Mouse (Mus musculus) CH12.LX (cell line): ENCODE measurements at regions not wholly inside any gene's neighbourhood (a gene's known extent, or its start where the extent isn't known, plus 50 kb on each side); places are given as distances from the start of the nearest gene placed in this dataset.

Source experiments
- DNase-seq: peaks from one replicate; pipeline ENCODE4 v3.0.0-alpha.2; 2013; ENCODE audit errors: extremely low read depth
- H3K27ac ChIP-seq: 2 replicates; pipeline ENCODE4 v1.5.1; 2012; ENCODE audit warnings: low read depth, mild to moderate bottlenecking, control low read depth, moderate library complexity; ENCODE audit not compliant: insufficient read depth
- H3K27me3 ChIP-seq: replicated peaks from 2 replicates; pipeline ENCODE3; 2012; ENCODE audit warnings: inconsistent platforms
- H3K36me3 ChIP-seq, 2 experiments: replicated peaks in 1 of 2; 2 replicates each; pipeline versions ENCODE3 to v1.6.1; 2012; ENCODE audit warnings: inconsistent platforms in 1 of 2, low read length in 1 of 2, mild to moderate bottlenecking in 1 of 2, mixed read lengths in 1 of 2, moderate library complexity in 1 of 2; ENCODE audit not compliant: control insufficient read depth in 1 of 2, insufficient read depth in 1 of 2
- H3K4me1 ChIP-seq, 2 experiments: 2 replicates each; pipeline ENCODE4 v1.6.1; 2012; ENCODE audit warnings: inconsistent platforms in 1 of 2, moderate library complexity in 1 of 2; ENCODE audit not compliant: insufficient read depth in 2 of 2, control insufficient read depth in 1 of 2
- H3K4me2 ChIP-seq: 2 replicates; pipeline ENCODE4 v1.6.1; 2012; ENCODE audit warnings: low read depth, mild to moderate bottlenecking, control low read depth; ENCODE audit not compliant: poor library complexity, insufficient read depth, severe bottlenecking
- H3K4me3 ChIP-seq, 3 experiments: fragments of 150-350 bp in 1 of 3; sonication (generic) in 1 of 3; replicated peaks in 1 of 3; 2 replicates each; pipeline versions ENCODE3 to v1.5.1; 2011 to 2012; ENCODE audit warnings: low read depth in 2 of 3, low read length in 2 of 3, mild to moderate bottlenecking in 2 of 3, moderate library complexity in 2 of 3, control low read depth in 1 of 3, improper control_type of control experiment in 1 of 3, inconsistent platforms in 1 of 3, mixed read lengths in 1 of 3; ENCODE audit not compliant: poor library complexity in 1 of 3
- H3K79me2 ChIP-seq: replicated peaks from 2 replicates; pipeline ENCODE4 v1.6.1; 2012; ENCODE audit warnings: mild to moderate bottlenecking, moderate library complexity; ENCODE audit not compliant: control insufficient read depth, poor library complexity, insufficient read depth, severe bottlenecking; ENCODE audit errors: extremely low read depth
- H3K9ac ChIP-seq: 2 replicates; pipeline ENCODE4 v1.6.1; 2012; ENCODE audit warnings: low read depth, mild to moderate bottlenecking, control low read depth, moderate library complexity; ENCODE audit not compliant: insufficient read depth
- H3K9me3 ChIP-seq: replicated peaks from 2 replicates; pipeline ENCODE3; 2012; ENCODE audit warnings: low read length, inconsistent platforms, mixed read lengths
- CHD1 ChIP-seq: IDR thresholded peaks from 2 replicates; pipeline ENCODE4 v1.6.1; 2012; ENCODE audit warnings: low read depth, low read length, improper control_type of control experiment, inconsistent platforms
- E2F4 ChIP-seq: IDR thresholded peaks from 2 replicates; pipeline ENCODE4 v1.6.1; 2011; ENCODE audit warnings: low read depth, low read length, improper control_type of control experiment; ENCODE audit not compliant: insufficient replicate concordance
- ELF1 ChIP-seq: IDR thresholded peaks from 2 replicates; pipeline ENCODE4 v1.6.1; 2014; ENCODE audit warnings: low read depth, mild to moderate bottlenecking, inconsistent platforms, low read length, improper control_type of control experiment
- GABPA ChIP-seq: IDR thresholded peaks from 2 replicates; pipeline ENCODE4 v1.6.1; 2012; ENCODE audit warnings: low read depth, low read length, improper control_type of control experiment, inconsistent platforms; ENCODE audit not compliant: insufficient replicate concordance
- IRF4 ChIP-seq: IDR thresholded peaks from 2 replicates; pipeline ENCODE4 v1.6.1; 2014; ENCODE audit warnings: low read depth, mild to moderate bottlenecking, inconsistent platforms, low read length, improper control_type of control experiment
- MAFK ChIP-seq: IDR thresholded peaks from 2 replicates; pipeline ENCODE4 v1.6.1; 2011; ENCODE audit warnings: low read length, improper control_type of control experiment; ENCODE audit not compliant: insufficient replicate concordance
- MEF2A ChIP-seq: IDR thresholded peaks from 2 replicates; pipeline ENCODE4 v1.6.1; 2014; ENCODE audit warnings: low read depth, mild to moderate bottlenecking, inconsistent platforms, low read length, improper control_type of control experiment, borderline replicate concordance
- PAX5 ChIP-seq: IDR thresholded peaks from 2 replicates; pipeline ENCODE4 v1.6.1; 2012; ENCODE audit warnings: low read length, inconsistent platforms, mixed read lengths
- POLR2AphosphoS2 ChIP-seq: IDR thresholded peaks from 2 replicates; pipeline ENCODE4 v1.6.1; 2011; ENCODE audit warnings: low read depth, low read length, improper control_type of control experiment
- RAD21 ChIP-seq: IDR thresholded peaks from 2 replicates; pipeline ENCODE4 v1.6.1; 2011; ENCODE audit warnings: low read depth, mild to moderate bottlenecking, low read length, improper control_type of control experiment, moderate library complexity
- SIN3A ChIP-seq: IDR thresholded peaks from 2 replicates; pipeline ENCODE4 v1.6.1; 2012; ENCODE audit warnings: low read length, improper control_type of control experiment, inconsistent platforms
- SMC3 ChIP-seq: IDR thresholded peaks from 2 replicates; pipeline ENCODE4 v1.6.1; 2011; ENCODE audit warnings: low read depth, low read length, improper control_type of control experiment
- TBP ChIP-seq: conservative IDR thresholded peaks from 2 replicates; pipeline ENCODE4 v1.6.1; 2011; ENCODE audit warnings: low read depth, low read length, improper control_type of control experiment
- TCF12 ChIP-seq: IDR thresholded peaks from 2 replicates; pipeline ENCODE4 v1.6.1; 2014; ENCODE audit warnings: low read depth, mild to moderate bottlenecking, inconsistent platforms, low read length, improper control_type of control experiment
- ZC3H11A ChIP-seq: IDR thresholded peaks from 2 replicates; pipeline ENCODE4 v1.6.1; 2012; ENCODE audit warnings: low read depth, mild to moderate bottlenecking, inconsistent platforms, low read length, improper control_type of control experiment
- ZNF384 ChIP-seq: IDR thresholded peaks from 2 replicates; pipeline ENCODE4 v1.6.1; 2012; ENCODE audit warnings: low read depth, low read length, improper control_type of control experiment, inconsistent platforms
- dilution Hi-C: fragments of 300-500 bp; cut with MboI; formaldehyde crosslinking; loops from 2 replicates; pipeline ENCODE4 v1.14.3; 2020; ENCODE audit warnings: low sequenced_read_pairs; ENCODE audit not compliant: extremely low pct_unique_long_range_greater_than_20kb, extremely low pct_ligation_motif_present
- in situ Hi-C: fragments of 300-500 bp; cut with MboI; formaldehyde crosslinking; loops from 3 replicates; pipeline ENCODE4 v1.14.3; 2019; ENCODE audit warnings: low sequenced_read_pairs, low pct_ligation_motif_present, low pct_unique_long_range_greater_than_20kb, mixed read lengths

DNA sequence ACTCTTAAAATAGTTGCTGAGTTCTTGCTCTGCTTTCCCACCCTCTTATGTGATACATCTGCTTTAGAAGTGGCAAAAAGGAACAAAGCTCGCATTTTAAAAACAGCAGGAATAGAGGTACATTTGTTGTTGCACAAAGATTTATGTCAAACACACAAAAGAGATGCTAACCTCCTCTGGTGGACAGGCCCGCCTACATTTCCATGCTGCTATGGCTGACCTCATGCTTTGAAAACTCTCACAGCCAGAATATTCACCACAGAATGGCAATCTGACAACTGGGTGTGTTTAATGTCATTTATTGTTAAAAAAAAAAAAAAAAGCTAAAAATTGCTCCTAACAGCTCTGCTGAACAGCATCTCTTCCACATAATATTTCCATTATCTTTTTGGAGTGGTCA lies 451.6 kb downstream of the Cdh9 start:
- dilution Hi-C loops = no loop called here
- Histone ChIP-seq H3K4me1 (no peaks in the 10 kb centered on the region), H3K9me3 (peaks cover 32% of the 10 kb centered on the region), H3K27ac (no peak overlapping the region), H3K27me3 (no peaks in the 10 kb centered on the region), H3K4me2 (no peak overlapping the region), H3K4me3 (no peak overlapping the region), H3K9ac (no peak overlapping the region), H3K79me2 (no peaks in the 10 kb centered on the region), H3K36me3 (no peaks in the 10 kb centered on the region)
- no peak for DNase-seq
- no peak for TF ChIP-seq ZC3H11A
- TF ChIP-seq GABPA = no peak
- in situ Hi-C loops = no loop called here

DNA sequence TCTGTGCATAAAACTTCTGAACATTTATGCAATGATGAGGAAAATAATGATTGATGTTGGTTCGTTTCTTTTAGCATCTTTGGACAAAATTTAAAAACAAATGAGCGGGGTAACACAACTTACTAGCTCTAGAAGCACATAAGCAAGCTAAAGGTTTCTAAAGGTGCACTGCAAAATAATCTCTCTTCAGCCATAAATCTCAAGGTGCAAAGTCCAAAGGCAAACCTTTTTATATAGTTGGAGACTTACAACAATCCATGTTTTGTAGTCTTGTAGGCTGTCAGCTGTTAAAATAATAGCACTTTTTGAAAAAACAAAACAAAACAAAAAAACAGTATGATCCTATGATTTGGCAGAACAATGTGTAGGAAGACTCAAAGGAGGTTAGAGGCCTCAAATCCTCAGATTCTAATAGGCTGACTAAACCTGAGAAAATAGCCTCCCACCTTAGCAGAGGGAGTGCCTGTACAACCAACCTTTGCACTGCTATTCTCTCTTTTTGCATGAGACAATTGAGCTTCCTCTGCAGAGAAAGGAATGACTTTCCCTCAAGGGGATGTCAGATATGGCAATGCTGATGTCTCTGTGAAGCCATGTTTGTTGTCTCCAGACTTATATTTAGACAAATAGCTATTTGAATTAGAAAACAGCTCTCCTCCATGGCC lies 452.9 kb downstream of the Cdh9 start:
- no peak overlapping the region for H3K4me3 ChIP-seq
- H3K36me3 ChIP-seq = no peaks in the 10 kb centered on the region
- no peaks in the 10 kb centered on the region for H3K4me1 ChIP-seq
- no peak overlapping the region for H3K27ac ChIP-seq
- dilution Hi-C loops = no loop called here
- H3K9me3 ChIP-seq = peaks cover 20% of the 10 kb centered on the region
- no peak for DNase-seq
- H3K79me2 ChIP-seq = no peaks in the 10 kb centered on the region
- no peak for TF ChIP-seq TCF12
- TF ChIP-seq ZNF384 = no peak
- no peak for TF ChIP-seq RAD21
- no peak for TF ChIP-seq MEF2A
- no peak for TF ChIP-seq CHD1
- no peak for TF ChIP-seq SMC3
- TF ChIP-seq POLR2AphosphoS2 = no peak
- no peak for TF ChIP-seq MAFK
- no peak for TF ChIP-seq IRF4
- TF ChIP-seq TBP = no peak
- no peak for TF ChIP-seq PAX5
- TF ChIP-seq ELF1 = no peak
- no peak for TF ChIP-seq SIN3A
- no peak for TF ChIP-seq E2F4
- TF ChIP-seq, all 38 proteins: peak for 0
- in situ Hi-C loops = no loop called here
- Histone ChIP-seq H3K4me2 (no peak overlapping the region), H3K27me3 (no peaks in the 10 kb centered on the region), H3K9ac (no peak overlapping the region)
